7 mouse cellular contexts compared by ENCODE assay signal in genomic region chr16:76370716-76371613, GRCm38 (mm10). TPM values are rescaled to one million over a fixed set of nuclear protein-coding genes. Genes with fewer than 3 reads are reported as not detected.
DNase-seq lines count a peak whose midpoint lies in the region; ATAC-seq and TF ChIP-seq lines count a peak whose summit lies in the region.

No protein-coding gene starts in this region.

- peak; percentile 62 for DNase-seq in thymus, postnatal 0 days (ENCODE audit: low spot score)
- no peak for DNase-seq in thymus, adult 2 months
- no peak for DNase-seq in adrenal gland, postnatal 14 days
- no peak for DNase-seq in gastrocnemius, postnatal 36 days

- no peak overlapping the region; the same call in 1 of the 2 replicates for H3K27ac ChIP-seq in thymus, adult 2 months (ENCODE audit: control insufficient read depth, insufficient read depth, low read length)
- no peak overlapping the region for H3K27ac ChIP-seq in embryonic facial prominence, embryonic 13.5 days
- H3K27ac ChIP-seq in intestine, embryonic 16.5 days (ENCODE audit: low read length) = peak overlapping the region; percentile 6; the same call in 1 of the 2 replicates
- no peak overlapping the region for H3K27ac ChIP-seq in neural tube, embryonic 13.5 days (replicated peaks)

- WGBS in thymus, adult 2 months = 4% methylated on average over 12 of the region's 12 CpGs
- 22% methylated on average over 12 of the region's 12 CpGs for WGBS in embryonic facial prominence, embryonic 13.5 days
- WGBS in intestine, embryonic 16.5 days = 19% methylated on average over 12 of the region's 12 CpGs
- WGBS in neural tube, embryonic 13.5 days = 39% methylated on average over 12 of the region's 12 CpGs

- H3K36me3 ChIP-seq in thymus, adult 2 months (ENCODE audit: control insufficient read depth, insufficient read depth, low read length) = no peaks in the 10 kb centered on the region
- peaks cover 8% of the 10 kb centered on the region; the same call in 1 of the 2 replicates for H3K36me3 ChIP-seq in embryonic facial prominence, embryonic 13.5 days
- H3K36me3 ChIP-seq in intestine, embryonic 16.5 days (ENCODE audit: control insufficient read depth, insufficient read depth, low read length) = no peaks in the 10 kb centered on the region
- H3K36me3 ChIP-seq in neural tube, embryonic 13.5 days = no peaks in the 10 kb centered on the region

- H3K4me1 ChIP-seq in thymus, adult 2 months (replicated peaks; ENCODE audit: control insufficient read depth, insufficient read depth, low read length) = peaks cover 16% of the 10 kb centered on the region
- peaks cover 22% of the 10 kb centered on the region for H3K4me1 ChIP-seq in embryonic facial prominence, embryonic 13.5 days
- peaks cover 19% of the 10 kb centered on the region for H3K4me1 ChIP-seq in intestine, embryonic 16.5 days (ENCODE audit: control insufficient read depth, insufficient read depth, low read length)
- H3K4me1 ChIP-seq in neural tube, embryonic 13.5 days (replicated peaks) = peaks cover 44% of the 10 kb centered on the region

- TF ChIP-seq CTCF in thymus, adult 2 months (IDR thresholded peaks at IDR 0.05; ENCODE audit: borderline replicate concordance, control insufficient read depth, extremely low read depth, insufficient read depth, low read length, poor library complexity) = no peak

- intact Hi-C loops in gastrocnemius, postnatal 36 days (cut with DNase I) = loop anchor here (5.0 to 10.0 kb wide), 2 partner anchors 164 to 394 kb away; no protein-coding TSS in a partner anchor

- H3K9ac ChIP-seq in embryonic facial prominence, embryonic 13.5 days = peak overlapping the region; percentile 98
- H3K9ac ChIP-seq in intestine, embryonic 16.5 days (ENCODE audit: low read depth, low read length) = peak overlapping the region; percentile 96
- peak overlapping the region; percentile 97 for H3K9ac ChIP-seq in neural tube, embryonic 13.5 days

- ATAC-seq in embryonic facial prominence, embryonic 13.5 days (ENCODE audit: insufficient number of reproducible peaks, insufficient read depth, low FRiP score, low TSS enrichment, low read depth) = no peak
- no peak for ATAC-seq in intestine, embryonic 16.5 days
- no peak for ATAC-seq in neural tube, embryonic 13.5 days (ENCODE audit: low read depth)

- peak overlapping the region; percentile 74 for H3K4me2 ChIP-seq in embryonic facial prominence, embryonic 13.5 days
- H3K4me2 ChIP-seq in intestine, embryonic 16.5 days (ENCODE audit: low read depth, low read length) = peak overlapping the region; percentile 79
- H3K4me2 ChIP-seq in neural tube, embryonic 13.5 days = peak overlapping the region; percentile 66

- no peak overlapping the region for H3K4me3 ChIP-seq in thymus, adult 2 months (ENCODE audit: control insufficient read depth, insufficient read depth, low read length)
- peak overlapping the region; percentile 86 for H3K4me3 ChIP-seq in embryonic facial prominence, embryonic 13.5 days
- H3K4me3 ChIP-seq in intestine, embryonic 16.5 days (ENCODE audit: low read length) = peak overlapping the region; percentile 89
- H3K4me3 ChIP-seq in neural tube, embryonic 13.5 days = peak overlapping the region; percentile 85

- H3K27me3 ChIP-seq in thymus, adult 2 months (ENCODE audit: control insufficient read depth, insufficient read depth, low read length) = no peaks in the 10 kb centered on the region
- H3K27me3 ChIP-seq in embryonic facial prominence, embryonic 13.5 days = no peaks in the 10 kb centered on the region
- no peaks in the 10 kb centered on the region for H3K27me3 ChIP-seq in intestine, embryonic 16.5 days (replicated peaks; ENCODE audit: control insufficient read depth, insufficient read depth, low read length)
- no peaks in the 10 kb centered on the region for H3K27me3 ChIP-seq in neural tube, embryonic 13.5 days

- H3K9me3 ChIP-seq in embryonic facial prominence, embryonic 13.5 days = no peaks in the 10 kb centered on the region
- no peaks in the 10 kb centered on the region for H3K9me3 ChIP-seq in intestine, embryonic 16.5 days (ENCODE audit: control insufficient read depth, low read length)
- no peaks in the 10 kb centered on the region for H3K9me3 ChIP-seq in neural tube, embryonic 13.5 days

- no peak for TF ChIP-seq POLR2A in thymus, adult 2 months (IDR thresholded peaks at IDR 0.05; ENCODE audit: control insufficient read depth, extremely low read depth, insufficient read depth, low read length, poor library complexity)

RNA-seq across cellular contexts. Expression of gene Nrip1, which starts 2.7 kb away (rescaled TPM):
- polyA plus RNA-seq in thymus, postnatal 0 days (2015; fragmentation: Nextera tagmentation; extraction: Ambion mirVana) = 62.4 and 78.6 TPM in 2 replicates
- polyA plus RNA-seq in thymus, adult 2 months (2012; rRNA removed) = 23.7 and 44.1 TPM in 2 replicates
- 42.6 and 45.0 TPM in 2 replicates for polyA plus RNA-seq in embryonic facial prominence, embryonic 13.5 days (2015; fragmentation: Nextera tagmentation; extraction: Ambion mirVana)
- polyA plus RNA-seq in intestine, embryonic 16.5 days (2015; fragmentation: Nextera tagmentation; extraction: Ambion mirVana) = 31.2 and 35.5 TPM in 2 replicates
- 32.8 and 38.0 TPM in 2 replicates for polyA plus RNA-seq in neural tube, embryonic 13.5 days (2015; fragmentation: Nextera tagmentation; extraction: Ambion mirVana)
- total RNA-seq in adrenal gland, postnatal 14 days (2021) = 65.2 and 66.5 TPM in 2 replicates
- total RNA-seq in gastrocnemius, postnatal 36 days (2021) = 10 to 100 TPM; 38.2 to 40.5 TPM
